Mouse (Mus musculus) frontal cortex, postnatal 10 days (tissue): ENCODE results near the gene Morc4.

Experiments
- DNase-seq, 2 experiments: peaks; one replicate each; pipeline ENCODE4 v3.0.0; 2022; ENCODE audit warnings: low spot score in 2 of 2, mixed read lengths in 1 of 2

The Morc4 gene

DNA sequence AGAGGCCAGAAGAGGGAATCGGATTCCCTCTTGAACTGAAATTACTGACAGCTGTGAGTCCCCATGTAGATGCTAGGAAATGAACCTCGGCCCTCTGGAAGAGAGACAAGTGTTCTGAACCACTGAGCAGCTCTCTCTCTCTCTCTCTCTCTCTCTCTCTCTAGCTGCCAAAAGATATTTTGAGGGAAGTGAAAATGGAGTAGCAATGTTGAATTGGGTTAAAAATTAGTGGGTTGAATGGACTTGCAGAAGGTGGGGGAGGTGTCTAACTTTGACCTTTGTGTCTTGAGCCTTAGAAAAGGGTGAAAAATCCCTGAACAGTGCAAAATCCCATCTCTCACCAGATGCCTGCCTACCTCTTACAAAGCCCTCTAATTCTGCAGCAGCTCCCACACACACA, 64.1 kb downstream of the Morc4 start:
- no peak for DNase-seq

DNA sequence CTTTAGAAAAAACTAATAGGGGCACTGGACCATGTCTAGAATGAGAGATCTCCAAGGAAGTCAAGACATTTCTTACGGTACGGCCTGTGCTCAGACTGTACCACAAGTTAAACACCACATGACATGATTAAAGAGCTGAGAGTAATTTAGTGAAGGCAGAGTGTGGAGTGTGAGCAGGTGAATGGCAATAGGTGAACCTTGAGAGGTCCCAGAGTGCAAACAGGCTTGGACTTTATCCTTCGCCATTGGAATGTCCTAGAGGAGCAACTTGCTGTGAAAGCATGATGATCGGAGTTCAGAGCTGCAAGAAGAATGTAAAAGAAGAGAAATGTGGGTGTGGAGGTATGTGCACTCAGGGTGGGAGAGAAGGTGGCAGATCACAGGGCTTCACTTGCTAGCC, 65.6 kb downstream of the Morc4 start:
- DNase-seq = no peak

DNA sequence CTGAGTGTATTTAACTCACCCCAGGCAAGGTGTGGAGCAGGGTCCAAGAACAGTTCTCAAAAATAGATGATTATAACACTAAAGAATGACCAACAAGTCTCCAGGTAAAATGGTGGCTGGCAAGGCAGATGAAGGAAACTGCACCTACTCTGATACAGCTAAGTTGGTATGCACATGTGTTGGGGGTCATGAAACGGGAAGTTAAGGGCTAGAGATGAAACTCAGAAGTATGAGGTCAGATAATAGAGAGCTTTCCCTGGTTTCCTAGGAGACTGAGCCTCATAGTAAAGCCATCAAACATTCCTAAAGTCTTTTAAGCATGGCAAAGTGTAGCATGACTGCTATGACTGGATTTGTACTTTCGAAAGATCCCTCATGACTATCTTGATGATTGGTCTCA, 68.4 kb downstream of the Morc4 start:
- no peak for DNase-seq

DNA sequence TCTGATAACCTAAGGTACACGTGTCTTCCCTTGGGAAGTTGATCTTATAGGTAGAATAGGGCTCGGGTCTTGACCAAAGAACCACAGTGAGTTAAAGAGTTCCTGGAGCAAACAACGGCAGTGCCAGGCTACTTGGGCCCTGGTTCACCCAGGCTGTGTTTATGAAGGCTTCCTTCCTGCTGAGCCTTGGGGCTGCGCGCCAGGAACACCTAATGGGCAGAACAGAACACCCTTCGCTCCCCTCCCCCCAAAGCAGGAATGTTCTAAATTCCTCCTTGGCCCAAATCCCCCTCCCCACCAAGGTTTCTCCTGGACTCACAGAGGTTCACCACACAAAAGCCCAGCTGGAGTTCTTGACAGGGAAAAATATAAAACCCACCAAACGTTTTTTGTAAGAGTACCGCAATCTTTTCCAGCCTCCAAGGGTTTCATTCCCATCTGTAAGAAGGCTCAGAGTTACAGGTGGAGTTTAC, 71.0 kb downstream of the Morc4 start, which contains the start of gene Cldn2:
Gene Cldn2, plus strand, starts transcription at position 423 of the 473 bp plus-strand sequence.
- DNase-seq = no peak

DNA sequence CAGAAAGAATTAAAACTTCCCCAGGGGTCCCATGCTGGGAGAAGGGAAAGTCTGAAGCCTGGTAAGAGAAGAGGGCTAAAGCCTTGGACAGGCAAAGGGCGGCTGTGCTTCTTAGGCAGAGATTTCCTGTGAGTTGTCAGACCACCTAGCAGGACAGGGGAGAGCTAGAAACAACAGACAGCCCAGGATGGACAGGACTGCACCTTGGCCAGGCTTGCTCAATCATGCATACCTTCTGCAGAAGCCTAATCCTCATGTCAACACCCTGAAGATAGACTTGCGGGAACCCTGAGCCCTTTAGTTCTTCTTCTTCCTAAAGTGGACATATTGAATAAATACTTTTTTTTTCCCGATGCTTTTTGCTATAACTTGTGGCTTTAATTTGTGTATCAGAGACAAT, 71.5 kb downstream of the Morc4 start:
- DNase-seq = no peak

DNA sequence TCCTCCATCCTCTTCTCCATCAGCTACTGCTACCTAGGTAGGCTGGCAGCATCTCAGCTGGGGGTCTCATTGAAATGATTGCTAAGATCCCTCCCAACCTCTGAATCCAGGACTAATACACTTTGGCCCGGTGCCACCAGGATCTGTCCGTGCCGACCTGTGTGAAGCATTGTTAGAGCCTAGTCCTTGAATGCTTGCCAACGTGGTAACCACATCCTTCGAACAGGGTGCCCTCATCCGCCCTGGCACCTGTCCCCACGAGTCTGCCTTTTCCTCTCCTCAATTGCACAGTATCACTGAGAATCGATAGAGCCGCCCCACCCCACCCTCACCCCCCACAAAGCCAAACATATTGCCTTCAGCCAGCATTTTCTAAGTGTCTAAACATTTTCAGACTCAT, 73.6 kb downstream of the Morc4 start:
- no peak for DNase-seq

DNA sequence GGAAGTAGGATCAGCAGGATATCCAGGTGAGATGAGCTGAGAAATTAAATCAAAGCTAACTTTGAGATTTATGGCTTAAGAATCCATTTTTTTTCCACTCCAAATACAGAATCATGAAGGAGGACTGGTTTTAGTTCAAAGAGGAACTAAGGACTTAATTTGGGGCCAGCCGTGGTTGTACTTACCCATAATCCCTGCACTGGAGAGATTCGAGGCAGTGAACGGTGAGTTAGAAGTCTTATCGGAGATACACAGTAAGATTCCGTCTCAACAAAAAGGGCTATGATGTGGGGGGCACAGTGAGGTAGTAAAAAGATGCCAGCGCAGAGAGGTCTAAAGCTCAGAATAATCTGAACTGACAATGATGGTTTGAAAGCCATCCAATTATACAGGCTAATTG, 75.4 kb downstream of the Morc4 start:
- no peak for DNase-seq

DNA sequence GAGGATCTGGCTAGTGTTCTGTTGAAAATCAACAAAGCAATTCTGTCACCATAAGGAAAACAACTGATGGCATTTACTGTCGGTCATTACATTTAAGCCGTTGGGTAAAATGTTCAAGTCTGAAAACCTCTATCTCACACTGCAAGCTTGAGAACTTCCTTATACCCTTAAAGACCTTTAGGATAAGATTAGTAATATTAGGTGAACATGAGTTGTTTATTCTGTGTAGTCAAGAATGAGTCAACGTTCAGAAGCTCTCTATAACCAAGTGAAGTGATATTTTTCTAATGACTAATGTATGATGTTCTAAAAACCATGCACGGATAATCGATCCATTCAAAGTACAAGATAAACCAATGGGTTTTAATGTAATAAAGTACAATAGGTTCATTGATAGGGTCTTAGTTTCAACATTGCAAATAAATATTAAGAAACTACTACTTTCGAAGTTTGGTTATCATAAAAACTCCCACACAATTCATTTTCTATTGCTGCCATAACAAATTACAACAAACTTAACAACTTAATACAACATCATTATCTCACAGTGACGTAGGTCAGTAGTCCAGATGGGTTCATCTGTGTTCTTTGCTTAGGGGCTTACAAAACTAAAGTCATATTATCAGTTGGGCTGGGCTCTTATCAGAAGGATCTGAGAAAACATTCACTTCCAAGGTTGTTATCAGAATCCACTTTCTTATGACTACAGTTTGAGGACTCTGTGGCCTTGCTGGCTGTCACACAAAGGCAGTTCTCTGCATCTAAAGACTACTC, 77.2 kb downstream of the Morc4 start:
- no peak for DNase-seq

DNA sequence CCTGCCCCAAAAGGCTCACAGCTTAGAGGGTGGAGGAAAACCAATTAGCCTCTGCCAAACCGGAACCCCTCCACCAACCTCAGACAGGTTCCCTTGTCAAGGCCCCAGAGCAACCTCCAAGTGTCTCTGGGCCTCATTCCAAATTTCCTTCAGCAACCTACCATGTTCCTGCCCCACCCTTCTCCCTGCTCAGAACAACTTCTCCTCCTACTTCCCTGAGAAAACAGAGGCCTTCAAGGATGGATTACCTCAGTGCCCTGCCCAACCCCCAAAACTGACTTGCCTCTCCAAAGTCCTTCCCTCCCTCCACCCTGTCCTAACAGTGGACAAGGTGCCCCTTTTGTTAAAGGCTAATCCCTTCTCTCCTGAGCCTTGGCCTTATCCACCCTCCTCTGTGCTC, 85.7 kb downstream of the Morc4 start:
- no peak for DNase-seq

DNA sequence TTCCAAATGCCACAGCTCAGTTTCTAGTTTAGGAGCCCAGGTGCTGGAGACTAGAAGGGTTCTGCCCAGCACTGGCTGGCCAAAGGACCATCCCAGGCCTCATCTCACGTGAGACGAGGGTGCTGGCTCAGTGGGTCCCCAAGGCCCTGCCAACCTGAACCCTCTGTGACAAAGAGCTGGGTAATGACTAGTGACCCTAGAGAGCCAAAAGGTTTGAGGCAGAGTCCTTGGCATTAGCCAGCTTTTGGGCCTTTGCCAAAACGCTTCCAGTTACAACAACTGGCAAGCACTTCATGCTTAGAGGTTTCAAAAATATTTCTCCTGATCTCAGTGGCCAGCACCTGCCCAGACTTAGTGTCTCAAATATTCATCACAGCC, 88.4 kb downstream of the Morc4 start:
- no peak for DNase-seq

DNA sequence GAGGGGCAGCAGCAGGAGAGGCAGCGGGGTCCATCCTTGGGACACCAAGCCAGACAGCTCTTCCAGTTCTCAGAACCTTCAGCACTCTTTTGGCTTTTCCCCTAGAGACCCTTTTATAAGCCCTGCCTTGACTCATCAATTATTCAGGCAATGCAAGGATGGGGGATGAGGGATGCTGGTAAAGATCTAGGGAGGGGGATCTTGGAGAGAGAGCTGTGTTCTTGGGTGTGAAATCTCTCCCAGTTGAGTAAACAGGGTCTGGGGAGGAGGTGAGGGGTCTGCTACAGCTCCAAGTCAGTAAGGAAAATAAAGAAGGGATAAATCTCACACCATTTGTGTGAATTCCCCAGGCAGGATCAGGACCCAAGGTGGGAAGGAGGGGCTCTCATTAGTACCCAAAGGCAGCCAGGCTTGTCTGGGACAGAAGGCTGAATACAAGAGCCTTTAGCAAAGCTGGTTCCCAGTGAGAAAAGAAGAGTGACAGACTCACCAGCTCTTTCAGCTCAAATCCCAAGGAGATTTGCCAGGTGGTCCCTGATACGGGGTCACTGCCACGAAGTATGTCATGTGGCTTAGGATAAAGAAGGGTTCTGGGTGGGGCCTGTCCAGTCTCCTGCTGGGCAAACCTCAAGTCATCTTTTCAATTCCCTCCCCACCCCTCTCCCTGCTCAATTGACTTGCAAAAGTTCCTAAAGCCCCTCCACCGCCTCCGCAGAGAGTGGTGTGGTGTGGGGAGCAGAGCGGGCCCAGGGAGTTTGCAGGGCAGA, 89.0 kb downstream of the Morc4 start, which contains the start of gene Ripply1:
Gene Ripply1, minus strand, starts transcription at position 76 of the 767 bp plus-strand sequence.
- DNase-seq = no peak

DNA sequence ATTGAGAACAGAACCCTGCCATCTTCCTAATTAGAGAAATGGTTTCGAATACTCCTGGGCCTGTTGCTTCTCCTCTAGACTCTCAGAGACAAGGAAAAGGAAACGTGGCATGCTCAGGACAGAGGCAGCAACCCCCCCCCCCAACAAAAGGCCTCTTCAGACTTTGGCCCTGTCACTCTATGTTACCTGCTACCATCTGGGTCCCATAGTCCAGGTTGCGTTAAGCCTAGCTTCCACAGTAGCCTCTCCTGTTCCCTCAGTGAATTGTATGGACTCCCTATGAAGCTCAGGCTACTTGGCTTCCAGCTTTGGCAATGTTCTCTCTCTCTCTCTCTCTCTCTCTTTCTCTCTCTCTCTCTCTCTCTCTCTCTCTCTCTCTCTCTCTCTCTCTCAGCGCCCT, 89.9 kb downstream of the Morc4 start:
- no peak for DNase-seq

DNA sequence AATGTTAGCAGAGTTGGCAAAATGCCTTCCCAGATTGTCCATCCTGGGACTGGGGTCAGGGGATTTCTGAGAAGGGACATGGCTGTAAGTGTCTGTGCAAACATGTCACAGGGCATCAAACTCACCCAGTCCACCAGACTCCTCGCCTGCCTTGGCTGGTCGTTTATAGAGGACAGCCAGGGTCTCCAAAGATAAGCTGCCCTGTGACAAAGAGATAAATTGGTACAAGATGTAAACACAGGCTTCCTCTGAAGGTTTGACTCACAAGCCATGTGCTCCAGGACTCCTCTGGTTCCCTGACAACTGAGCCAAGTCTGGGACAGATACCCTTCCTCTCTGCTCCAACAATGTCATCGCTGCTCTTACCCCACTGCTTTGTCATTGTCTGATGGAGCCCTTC, 90.5 kb downstream of the Morc4 start:
- no peak for DNase-seq

DNA sequence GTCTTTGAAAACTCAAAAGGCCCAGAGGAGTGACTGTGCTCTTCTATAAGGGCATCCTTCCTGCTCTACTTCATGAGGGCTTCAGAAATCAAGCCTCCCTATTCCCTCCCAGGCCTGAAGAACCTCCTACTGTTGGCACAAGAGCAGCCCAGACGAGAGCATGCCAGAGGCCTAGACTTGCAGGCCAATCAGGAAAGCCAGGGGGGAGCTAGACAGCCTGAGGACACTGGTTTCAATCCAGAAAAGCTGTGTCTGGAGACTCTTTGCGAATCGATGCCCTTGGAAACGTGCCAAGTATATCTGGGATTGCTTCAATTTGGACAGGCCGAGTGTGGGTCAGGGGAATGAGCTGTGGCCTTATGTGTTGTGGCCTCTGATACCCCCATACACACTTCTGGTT, 92.1 kb downstream of the Morc4 start:
- no peak for DNase-seq

DNA sequence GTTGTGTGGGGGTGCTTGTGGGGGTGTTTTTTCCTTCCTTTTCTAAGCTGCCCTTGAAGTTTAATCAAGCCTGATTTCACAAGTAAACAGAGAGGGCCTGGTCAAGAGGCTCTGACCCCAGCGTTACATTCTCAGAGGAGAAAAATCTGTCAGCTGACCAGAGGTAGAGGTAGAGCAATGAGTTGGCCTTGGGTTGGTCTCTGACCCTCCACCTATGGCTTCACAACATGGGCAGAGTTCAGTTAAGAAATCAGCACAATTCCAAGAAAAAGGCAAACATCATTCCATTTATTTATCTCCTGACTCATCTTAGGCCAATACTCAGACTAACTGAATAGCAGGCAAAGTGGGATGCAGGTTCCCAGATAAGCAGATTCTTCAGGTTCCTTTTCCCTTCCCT, 92.6 kb downstream of the Morc4 start:
- no peak for DNase-seq

DNA sequence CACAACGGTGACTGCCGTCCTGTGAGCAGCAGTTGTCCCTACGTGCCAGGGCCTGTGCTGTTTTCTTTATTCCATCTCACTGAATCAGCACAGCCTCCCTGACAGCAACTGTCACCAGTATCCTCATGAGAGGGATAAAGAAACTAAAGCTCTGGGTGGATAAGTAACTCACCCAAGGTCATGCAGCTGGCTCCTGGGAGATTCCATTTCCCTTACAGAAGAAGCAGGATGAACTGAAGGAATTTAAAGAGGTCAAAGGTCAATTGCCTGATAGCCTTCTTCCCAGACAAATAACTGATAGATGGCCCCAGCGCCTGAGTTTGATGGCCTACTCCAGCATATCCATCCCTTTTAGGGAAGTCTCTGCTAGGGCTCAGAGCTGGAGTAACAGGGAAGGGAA, 94.1 kb downstream of the Morc4 start:
- no peak for DNase-seq

DNA sequence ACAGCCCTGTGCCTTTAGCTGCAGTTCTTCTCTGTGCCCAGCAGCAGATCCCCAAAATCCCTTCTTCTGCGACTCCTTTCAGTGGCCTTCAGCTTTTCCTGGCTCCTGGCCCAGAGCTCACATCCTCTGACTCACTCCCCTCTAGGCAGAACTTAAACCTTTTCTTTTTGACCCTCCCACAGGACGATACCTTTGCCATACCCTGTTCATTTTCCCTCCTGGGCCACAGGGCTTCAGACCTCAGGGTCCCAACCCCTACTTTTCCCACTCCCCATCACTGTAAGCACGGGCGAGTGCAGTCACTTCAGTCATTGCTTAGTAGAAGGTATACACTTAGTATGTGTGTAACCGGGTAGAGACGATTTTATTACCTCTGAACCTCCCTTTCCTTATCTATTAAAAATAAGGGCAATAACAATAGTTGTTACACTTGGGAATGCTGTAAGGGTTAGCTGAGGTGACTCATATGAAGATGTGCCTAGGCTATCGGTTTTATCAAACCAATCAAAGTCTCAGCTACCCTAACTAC, 96.3 kb downstream of the Morc4 start:
- DNase-seq = no peak

DNA sequence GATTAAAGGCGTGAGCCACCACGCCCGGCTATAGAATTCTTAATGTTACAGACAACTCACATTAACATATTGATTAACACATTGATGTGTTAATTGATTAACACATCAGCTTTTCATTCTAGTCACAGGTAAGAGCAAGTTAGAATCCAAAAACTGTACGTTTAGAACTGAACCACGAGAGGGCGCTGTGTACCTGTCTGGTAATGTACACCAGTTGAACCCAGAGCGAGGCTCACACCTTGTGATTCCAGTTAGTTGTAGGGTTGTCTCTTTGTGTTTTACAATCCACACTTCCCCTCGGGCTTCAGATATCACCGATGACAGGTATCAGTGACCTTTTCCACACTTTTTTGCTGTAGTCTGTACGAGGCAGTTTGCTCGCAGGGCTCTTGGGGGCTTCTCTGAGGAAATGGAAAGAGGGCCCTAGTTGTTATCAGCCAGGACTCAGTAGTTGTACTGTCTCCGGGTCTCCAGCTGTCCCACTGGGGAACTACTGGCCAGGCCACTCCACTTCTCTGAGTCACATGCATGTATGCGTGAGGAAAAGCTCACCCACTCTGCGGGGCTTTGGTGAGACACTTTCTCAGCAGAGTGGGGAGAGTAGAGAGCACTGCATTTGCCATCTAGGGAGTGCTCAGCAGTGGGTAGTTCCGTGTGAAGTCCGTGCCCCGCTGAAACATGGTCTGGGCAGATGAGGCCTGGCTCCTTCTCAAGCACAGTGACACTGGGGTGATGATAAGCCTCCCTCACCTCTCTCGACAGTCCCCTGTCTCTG, 97.0 kb downstream of the Morc4 start:
- peak in 1 of 2 experiments; percentile 13 for DNase-seq
